Mouse (Mus musculus) CH12.LX (cell line): ENCODE measurements at regions not wholly inside any gene's neighbourhood (a gene's known extent, or its start where the extent isn't known, plus 50 kb on each side); places are given as distances from the start of the nearest gene placed in this dataset.

Source experiments
- DNase-seq: peaks from one replicate; pipeline ENCODE4 v3.0.0-alpha.2; 2013; ENCODE audit errors: extremely low read depth
- H3K27ac ChIP-seq: 2 replicates; pipeline ENCODE4 v1.5.1; 2012; ENCODE audit warnings: low read depth, mild to moderate bottlenecking, control low read depth, moderate library complexity; ENCODE audit not compliant: insufficient read depth
- H3K27me3 ChIP-seq: replicated peaks from 2 replicates; pipeline ENCODE3; 2012; ENCODE audit warnings: inconsistent platforms
- H3K36me3 ChIP-seq, 2 experiments: replicated peaks in 1 of 2; 2 replicates each; pipeline versions ENCODE3 to v1.6.1; 2012; ENCODE audit warnings: inconsistent platforms in 1 of 2, low read length in 1 of 2, mild to moderate bottlenecking in 1 of 2, mixed read lengths in 1 of 2, moderate library complexity in 1 of 2; ENCODE audit not compliant: control insufficient read depth in 1 of 2, insufficient read depth in 1 of 2
- H3K4me1 ChIP-seq, 2 experiments: 2 replicates each; pipeline ENCODE4 v1.6.1; 2012; ENCODE audit warnings: inconsistent platforms in 1 of 2, moderate library complexity in 1 of 2; ENCODE audit not compliant: insufficient read depth in 2 of 2, control insufficient read depth in 1 of 2
- H3K4me2 ChIP-seq: 2 replicates; pipeline ENCODE4 v1.6.1; 2012; ENCODE audit warnings: low read depth, mild to moderate bottlenecking, control low read depth; ENCODE audit not compliant: poor library complexity, insufficient read depth, severe bottlenecking
- H3K4me3 ChIP-seq, 3 experiments: fragments of 150-350 bp in 1 of 3; sonication (generic) in 1 of 3; replicated peaks in 1 of 3; 2 replicates each; pipeline versions ENCODE3 to v1.5.1; 2011 to 2012; ENCODE audit warnings: low read depth in 2 of 3, low read length in 2 of 3, mild to moderate bottlenecking in 2 of 3, moderate library complexity in 2 of 3, control low read depth in 1 of 3, improper control_type of control experiment in 1 of 3, inconsistent platforms in 1 of 3, mixed read lengths in 1 of 3; ENCODE audit not compliant: poor library complexity in 1 of 3
- H3K79me2 ChIP-seq: replicated peaks from 2 replicates; pipeline ENCODE4 v1.6.1; 2012; ENCODE audit warnings: mild to moderate bottlenecking, moderate library complexity; ENCODE audit not compliant: control insufficient read depth, poor library complexity, insufficient read depth, severe bottlenecking; ENCODE audit errors: extremely low read depth
- H3K9ac ChIP-seq: 2 replicates; pipeline ENCODE4 v1.6.1; 2012; ENCODE audit warnings: low read depth, mild to moderate bottlenecking, control low read depth, moderate library complexity; ENCODE audit not compliant: insufficient read depth
- H3K9me3 ChIP-seq: replicated peaks from 2 replicates; pipeline ENCODE3; 2012; ENCODE audit warnings: low read length, inconsistent platforms, mixed read lengths
- CHD2 ChIP-seq: IDR thresholded peaks from 2 replicates; pipeline ENCODE4 v1.6.1; 2011; ENCODE audit warnings: low read length, improper control_type of control experiment
- CTCF ChIP-seq, 2 experiments: IDR thresholded peaks in 1 of 2; conservative IDR thresholded peaks in 1 of 2; 2 replicates each; pipeline ENCODE4 v1.5.1; 2011 to 2012; ENCODE audit warnings: low read depth in 2 of 2, low read length in 2 of 2, improper control_type of control experiment in 1 of 2, inconsistent platforms in 1 of 2, mild to moderate bottlenecking in 1 of 2, moderate library complexity in 1 of 2
- ELF1 ChIP-seq: IDR thresholded peaks from 2 replicates; pipeline ENCODE4 v1.6.1; 2014; ENCODE audit warnings: low read depth, mild to moderate bottlenecking, inconsistent platforms, low read length, improper control_type of control experiment
- GABPA ChIP-seq: IDR thresholded peaks from 2 replicates; pipeline ENCODE4 v1.6.1; 2012; ENCODE audit warnings: low read depth, low read length, improper control_type of control experiment, inconsistent platforms; ENCODE audit not compliant: insufficient replicate concordance
- HCFC1 ChIP-seq: IDR thresholded peaks from 2 replicates; pipeline ENCODE4 v1.6.1; 2012; ENCODE audit warnings: low read depth, mild to moderate bottlenecking, inconsistent platforms, low read length, improper control_type of control experiment
- IRF4 ChIP-seq: IDR thresholded peaks from 2 replicates; pipeline ENCODE4 v1.6.1; 2014; ENCODE audit warnings: low read depth, mild to moderate bottlenecking, inconsistent platforms, low read length, improper control_type of control experiment
- JUN ChIP-seq: IDR thresholded peaks from 2 replicates; pipeline ENCODE4 v1.6.1; 2011; ENCODE audit warnings: low read depth, mild to moderate bottlenecking, low read length, improper control_type of control experiment, moderate library complexity; ENCODE audit not compliant: insufficient read depth
- JUND ChIP-seq: conservative IDR thresholded peaks from 2 replicates; pipeline ENCODE4 v1.6.1; 2011; ENCODE audit warnings: low read depth, low read length, improper control_type of control experiment
- KAT2A ChIP-seq: IDR thresholded peaks from 2 replicates; pipeline ENCODE4 v1.6.1; 2012; ENCODE audit warnings: low read length, improper control_type of control experiment, inconsistent platforms; ENCODE audit not compliant: insufficient replicate concordance
- MAX ChIP-seq: IDR thresholded peaks from 2 replicates; pipeline ENCODE4 v1.6.1; 2011; ENCODE audit warnings: low read length, improper control_type of control experiment
- MEF2A ChIP-seq: IDR thresholded peaks from 2 replicates; pipeline ENCODE4 v1.6.1; 2014; ENCODE audit warnings: low read depth, mild to moderate bottlenecking, inconsistent platforms, low read length, improper control_type of control experiment, borderline replicate concordance
- MXI1 ChIP-seq: IDR thresholded peaks from 2 replicates; pipeline ENCODE4 v1.6.1; 2011; ENCODE audit warnings: mild to moderate bottlenecking, low read depth, low read length, improper control_type of control experiment
- NRF1 ChIP-seq: IDR thresholded peaks from 2 replicates; pipeline ENCODE4 v1.6.1; 2014; ENCODE audit warnings: low read depth, mild to moderate bottlenecking, inconsistent platforms, low read length, improper control_type of control experiment, moderate library complexity
- POLR2AphosphoS2 ChIP-seq: IDR thresholded peaks from 2 replicates; pipeline ENCODE4 v1.6.1; 2011; ENCODE audit warnings: low read depth, low read length, improper control_type of control experiment
- RAD21 ChIP-seq: IDR thresholded peaks from 2 replicates; pipeline ENCODE4 v1.6.1; 2011; ENCODE audit warnings: low read depth, mild to moderate bottlenecking, low read length, improper control_type of control experiment, moderate library complexity
- SIN3A ChIP-seq: IDR thresholded peaks from 2 replicates; pipeline ENCODE4 v1.6.1; 2012; ENCODE audit warnings: low read length, improper control_type of control experiment, inconsistent platforms
- SMC3 ChIP-seq: IDR thresholded peaks from 2 replicates; pipeline ENCODE4 v1.6.1; 2011; ENCODE audit warnings: low read depth, low read length, improper control_type of control experiment
- TCF12 ChIP-seq: IDR thresholded peaks from 2 replicates; pipeline ENCODE4 v1.6.1; 2014; ENCODE audit warnings: low read depth, mild to moderate bottlenecking, inconsistent platforms, low read length, improper control_type of control experiment
- USF1 ChIP-seq: IDR thresholded peaks from 2 replicates; pipeline ENCODE4 v1.6.1; 2014; ENCODE audit warnings: low read depth, mild to moderate bottlenecking, inconsistent platforms, low read length, improper control_type of control experiment
- USF2 ChIP-seq: conservative IDR thresholded peaks from 2 replicates; pipeline ENCODE4 v1.6.1; 2011; ENCODE audit warnings: low read depth, low read length, improper control_type of control experiment
- dilution Hi-C: fragments of 300-500 bp; cut with MboI; formaldehyde crosslinking; loops from 2 replicates; pipeline ENCODE4 v1.14.3; 2020; ENCODE audit warnings: low sequenced_read_pairs; ENCODE audit not compliant: extremely low pct_unique_long_range_greater_than_20kb, extremely low pct_ligation_motif_present
- in situ Hi-C: fragments of 300-500 bp; cut with MboI; formaldehyde crosslinking; loops from 3 replicates; pipeline ENCODE4 v1.14.3; 2019; ENCODE audit warnings: low sequenced_read_pairs, low pct_ligation_motif_present, low pct_unique_long_range_greater_than_20kb, mixed read lengths

DNA sequence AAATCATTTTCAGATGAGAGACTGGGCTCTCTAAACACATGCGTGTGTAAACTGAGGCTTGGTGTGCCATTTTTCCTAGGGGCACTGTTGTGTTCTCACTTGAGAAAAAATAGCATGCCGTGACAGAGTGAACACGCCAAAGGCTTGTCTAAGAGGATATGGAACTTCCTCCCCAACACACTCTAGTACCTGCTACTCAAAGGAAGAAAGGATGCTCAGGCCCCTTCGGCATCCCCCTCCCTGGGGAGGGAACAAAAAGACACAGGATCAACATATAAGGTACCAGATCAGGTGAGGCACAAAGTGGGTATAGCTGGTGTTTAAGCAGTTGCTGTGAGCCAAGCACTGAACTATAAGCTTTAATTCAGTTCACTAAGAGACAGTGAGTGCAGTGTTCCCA is 74.0 kb upstream of the Sesn3 start:
- peaks cover 7 to 39% of the 10 kb centered on the region in 2 experiments; a peak in 3 of 4 replicates for H3K4me1 ChIP-seq
- TF ChIP-seq SIN3A (no peak), USF1 (no peak), NRF1 (no peak), RAD21 (no peak), MXI1 (no peak)
- no peak overlapping the region for H3K27ac ChIP-seq
- no peaks in the 10 kb centered on the region for H3K79me2 ChIP-seq
- H3K4me3 ChIP-seq = no peak overlapping the region
- no peaks in the 10 kb centered on the region for H3K9me3 ChIP-seq
- in situ Hi-C loops (no loop called here), dilution Hi-C loops (no loop called here)
- no peak overlapping the region for H3K4me2 ChIP-seq
- no peaks in the 10 kb centered on the region for H3K27me3 ChIP-seq
- no peak overlapping the region for H3K9ac ChIP-seq
- DNase-seq = no peak
- no peaks in the 10 kb centered on the region for H3K36me3 ChIP-seq

GRCm38 (mm10) chr9:14202551-14203306 is 72.1 kb upstream of the Sesn3 start:
- Histone ChIP-seq H3K36me3 (no peaks in the 10 kb centered on the region), H3K4me3 (no peak overlapping the region), H3K27me3 (no peaks in the 10 kb centered on the region), H3K79me2 (no peaks in the 10 kb centered on the region), H3K9me3 (no peaks in the 10 kb centered on the region), H3K4me1 (peaks cover 7 to 39% of the 10 kb centered on the region in 2 experiments; a peak in 3 of 4 replicates), H3K27ac (no peak overlapping the region), H3K9ac (no peak overlapping the region), H3K4me2 (no peak overlapping the region)
- no peak for DNase-seq
- TF ChIP-seq HCFC1 (no peak), CTCF (conservative IDR thresholded peaks at IDR 0.05 in 1 of 2, IDR thresholded peaks at IDR 0.05 in 1 of 2; ENCODE audit: low read depth in 2 of 2, low read length in 2 of 2) (no peak), JUN (no peak), USF2 (no peak), JUND (no peak), ELF1 (no peak), USF1 (no peak), KAT2A (no peak), MXI1 (no peak)
- dilution Hi-C loops (no loop called here), in situ Hi-C loops (no loop called here)

DNA sequence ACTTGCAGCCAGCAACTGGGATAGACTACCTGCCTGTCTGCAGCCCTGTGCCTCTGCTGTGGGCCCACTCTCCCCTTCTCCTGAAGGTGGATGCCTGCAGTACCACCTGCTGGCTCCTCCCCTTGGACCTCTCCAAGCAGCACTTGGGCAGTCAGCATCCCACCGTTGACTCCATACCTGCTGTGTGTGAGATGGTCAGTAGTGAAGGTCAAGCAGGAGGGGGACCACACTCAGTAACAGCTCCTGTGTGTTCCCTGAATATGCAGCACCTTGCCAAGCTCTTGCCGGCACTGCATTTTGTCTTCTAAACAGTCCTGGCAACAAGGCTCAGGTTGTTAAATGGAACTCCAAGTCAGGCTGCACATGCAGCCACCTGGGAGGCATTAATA is 71.6 kb upstream of the Sesn3 start:
- in situ Hi-C loops = no loop called here

More for the DNA sequence above, 71.6 kb upstream of the Sesn3 start:
- no peak overlapping the region for H3K27ac ChIP-seq
- dilution Hi-C loops = no loop called here
- H3K27me3 ChIP-seq = no peaks in the 10 kb centered on the region
- no peaks in the 10 kb centered on the region for H3K9me3 ChIP-seq
- DNase-seq = no peak
- H3K4me2 ChIP-seq = no peak overlapping the region
- TF ChIP-seq TCF12 (no peak), MXI1 (no peak), JUN (no peak), IRF4 (no peak), RAD21 (no peak), MEF2A (no peak), GABPA (no peak), CHD2 (no peak), USF2 (no peak), POLR2AphosphoS2 (no peak), SMC3 (no peak), MAX (no peak), USF1 (no peak)
- no peaks in the 10 kb centered on the region for H3K79me2 ChIP-seq
- no peaks in the 10 kb centered on the region for H3K36me3 ChIP-seq
- no peak overlapping the region for H3K9ac ChIP-seq
- H3K4me1 ChIP-seq = peaks cover 7 to 39% of the 10 kb centered on the region in 2 experiments; a peak in 3 of 4 replicates
- H3K4me3 ChIP-seq = no peak overlapping the region
